Mouse (Mus musculus): ENCODE data around the gene Pabpn1l.

- TF ChIP-seq CTCF (IDR thresholded peaks at IDR 0.05; ENCODE audit: low read depth, low read length) (no peak), POLR2A (IDR thresholded peaks at IDR 0.05; ENCODE audit: borderline replicate concordance, low read depth, low read length) (no peak)
These were observed 37.1 kb downstream of the Pabpn1l start for GRCm38 (mm10) chr8:122585411-122585891.
